Mouse (Mus musculus): Measurements from ENCODE around the gene Ckm. TPM values are rescaled to one million over a fixed set of nuclear protein-coding genes. Genes with fewer than 3 reads are reported as not detected.

The Ckm gene
- polyA plus RNA-seq, 2 experiments: 0.12 to 0.19 TPM

GRCm38 (mm10) chr7:19359299-19359891 lies 45.2 kb upstream of the Ckm start, which contains the start of the genes Cd3eap and Ppp1r13l:
Cd3eap (minus strand) TSS chr7:19359483.
Ppp1r13l (plus strand) TSS chr7:19359749.
- Histone ChIP-seq H3K4me2 (ENCODE audit: low read depth) (peak within 1 kb of the TSS; percentile 100), H3K27me3 (ENCODE audit: control insufficient read depth, insufficient read depth, low read length) (no peaks in the 10 kb centered on the region), H3K9ac (replicated peaks) (peak within 1 kb of the TSS; percentile 64), H3K4me1 (replicated peaks; ENCODE audit: control insufficient read depth in 2 of 2, insufficient read depth in 2 of 2, low read length in 1 of 2) (peaks cover 19 to 27% of the 10 kb centered on the region in 2 experiments), H3K27ac (peak within 1 kb of the TSS; percentile 62), H3K4me3 (ENCODE audit: insufficient read depth in 1 of 2, low read depth in 2 of 2, low read length in 2 of 2) (peak within 1 kb of the TSS; percentile 71 to 76), H3K36me3 (replicated peaks; ENCODE audit: control insufficient read depth, insufficient read depth, low read depth) (peaks cover 5% of the 10 kb centered on the region; the same call in 1 of the 2 replicates), H3K9me3 (ENCODE audit: control insufficient read depth, low read length) (no peaks in the 10 kb centered on the region)
- ATAC-seq (ENCODE audit: insufficient read depth) (peak; percentile 74), DNase-seq (ENCODE audit: low read depth in 3 of 3, low spot score in 3 of 3) (peak; percentile 70 to 81 (median 70))
- TF ChIP-seq EP300 (IDR thresholded peaks at IDR 0.05; ENCODE audit: low read depth) (peak; percentile 22; the same call in 1 of the 2 replicates), CTCF (IDR thresholded peaks at IDR 0.05; ENCODE audit: low read depth) (no peak)
- under 1% methylated on average over 31 of the region's 31 CpGs for WGBS (ENCODE audit: insufficient replicate concordance)

GRCm38 (mm10) chr7:19359892-19360641 lies 44.5 kb upstream of the Ckm start:
- Histone ChIP-seq H3K9ac (replicated peaks) (peak overlapping the region; percentile 64), H3K27ac (peak overlapping the region; percentile 62), H3K9me3 (ENCODE audit: control insufficient read depth, low read length) (no peaks in the 10 kb centered on the region), H3K27me3 (ENCODE audit: control insufficient read depth, insufficient read depth, low read length) (no peaks in the 10 kb centered on the region), H3K36me3 (replicated peaks; ENCODE audit: control insufficient read depth, insufficient read depth, low read depth) (peaks cover 5% of the 10 kb centered on the region; the same call in 1 of the 2 replicates), H3K4me2 (ENCODE audit: low read depth) (peak overlapping the region; percentile 100), H3K4me3 (ENCODE audit: insufficient read depth in 1 of 2, low read depth in 2 of 2, low read length in 2 of 2) (peak overlapping the region; percentile 71 to 76), H3K4me1 (replicated peaks; ENCODE audit: control insufficient read depth in 2 of 2, insufficient read depth in 2 of 2, low read length in 1 of 2) (peaks cover 19 to 27% of the 10 kb centered on the region in 2 experiments)
- peak; percentile 74 for ATAC-seq (ENCODE audit: insufficient read depth)
- peak; percentile 68 to 77 (median 74) for DNase-seq (ENCODE audit: low read depth in 3 of 3, low spot score in 3 of 3)
- TF ChIP-seq CTCF (IDR thresholded peaks at IDR 0.05; ENCODE audit: low read depth): no peak
- no peak for TF ChIP-seq EP300 (IDR thresholded peaks at IDR 0.05; ENCODE audit: low read depth)
- WGBS (ENCODE audit: insufficient replicate concordance): under 1% methylated on average over 45 of the region's 45 CpGs

GRCm38 (mm10) chr7:19360944-19361343 lies 43.6 kb upstream of the Ckm start:
- H3K27me3 ChIP-seq (ENCODE audit: control insufficient read depth, insufficient read depth, low read length): no peaks in the 10 kb centered on the region
- peak overlapping the region; percentile 73 to 76 for H3K4me3 ChIP-seq (ENCODE audit: insufficient read depth in 1 of 2, low read depth in 2 of 2, low read length in 2 of 2)
- ATAC-seq (ENCODE audit: insufficient read depth): peak; percentile 73
- peaks cover 5% of the 10 kb centered on the region; the same call in 1 of the 2 replicates for H3K36me3 ChIP-seq (replicated peaks; ENCODE audit: control insufficient read depth, insufficient read depth, low read depth)
- no peaks in the 10 kb centered on the region for H3K9me3 ChIP-seq (ENCODE audit: control insufficient read depth, low read length)
- peak overlapping the region; percentile 62 for H3K27ac ChIP-seq
- under 1% methylated on average over 27 of the region's 27 CpGs for WGBS (ENCODE audit: insufficient replicate concordance)
- H3K4me1 ChIP-seq (replicated peaks; ENCODE audit: control insufficient read depth in 2 of 2, insufficient read depth in 2 of 2, low read length in 1 of 2): peaks cover 19 to 27% of the 10 kb centered on the region in 2 experiments
- peak overlapping the region; percentile 64 for H3K9ac ChIP-seq (replicated peaks)
- TF ChIP-seq EP300 (IDR thresholded peaks at IDR 0.05; ENCODE audit: low read depth): no peak
- TF ChIP-seq CTCF (IDR thresholded peaks at IDR 0.05; ENCODE audit: low read depth): no peak
- peak overlapping the region; percentile 100 for H3K4me2 ChIP-seq (ENCODE audit: low read depth)
- DNase-seq (ENCODE audit: low read depth in 3 of 3, low spot score in 3 of 3): peak; percentile 83 to 90 (median 87)

GRCm38 (mm10) chr7:19361720-19362119 lies 42.9 kb upstream of the Ckm start:
- TF ChIP-seq CTCF (IDR thresholded peaks at IDR 0.05; ENCODE audit: low read depth): peak; percentile 96
- TF ChIP-seq EP300 (IDR thresholded peaks at IDR 0.05; ENCODE audit: low read depth): no peak
- Histone ChIP-seq H3K36me3 (replicated peaks; ENCODE audit: control insufficient read depth, insufficient read depth, low read depth) (peaks cover 5% of the 10 kb centered on the region; the same call in 1 of the 2 replicates), H3K27ac (no peak overlapping the region; the same call in 1 of the 2 replicates), H3K9me3 (ENCODE audit: control insufficient read depth, low read length) (no peaks in the 10 kb centered on the region), H3K27me3 (ENCODE audit: control insufficient read depth, insufficient read depth, low read length) (no peaks in the 10 kb centered on the region), H3K4me1 (replicated peaks; ENCODE audit: control insufficient read depth in 2 of 2, insufficient read depth in 2 of 2, low read length in 1 of 2) (peaks cover 19 to 27% of the 10 kb centered on the region in 2 experiments), H3K9ac (replicated peaks) (peak overlapping the region; percentile 63), H3K4me3 (ENCODE audit: insufficient read depth in 1 of 2, low read depth in 2 of 2, low read length in 2 of 2) (peak overlapping the region; percentile 73 to 76), H3K4me2 (ENCODE audit: low read depth) (peak overlapping the region; percentile 100)
- DNase-seq (ENCODE audit: low read depth in 3 of 3, low spot score in 3 of 3) (peak; percentile 73 to 80 (median 73)), ATAC-seq (ENCODE audit: insufficient read depth) (no peak)
- 9% methylated on average over 16 of the region's 16 CpGs for WGBS (ENCODE audit: insufficient replicate concordance)

- no peaks in the 10 kb centered on the region for H3K9me3 ChIP-seq (ENCODE audit: control insufficient read depth, low read length)
- ATAC-seq (ENCODE audit: insufficient read depth) (no peak), DNase-seq (ENCODE audit: low read depth in 3 of 3, low spot score in 3 of 3) (no peak)
- H3K27me3 ChIP-seq (ENCODE audit: control insufficient read depth, insufficient read depth, low read length): no peaks in the 10 kb centered on the region
- H3K4me3 ChIP-seq (ENCODE audit: insufficient read depth in 1 of 2, low read depth in 2 of 2, low read length in 2 of 2): no peak overlapping the region
- H3K36me3 ChIP-seq (replicated peaks; ENCODE audit: control insufficient read depth, insufficient read depth, low read depth): peaks cover 2% of the 10 kb centered on the region; the same call in 1 of the 2 replicates
- no peak for TF ChIP-seq EP300 (IDR thresholded peaks at IDR 0.05; ENCODE audit: low read depth)
- TF ChIP-seq CTCF (IDR thresholded peaks at IDR 0.05; ENCODE audit: low read depth): no peak
- WGBS (ENCODE audit: insufficient replicate concordance): 44% methylated on average over 4 of the region's 4 CpGs
- peaks cover 19 to 27% of the 10 kb centered on the region in 2 experiments for H3K4me1 ChIP-seq (replicated peaks; ENCODE audit: control insufficient read depth in 2 of 2, insufficient read depth in 2 of 2, low read length in 1 of 2)
- H3K4me2 ChIP-seq (ENCODE audit: low read depth): peak overlapping the region; percentile 100
- H3K27ac ChIP-seq: no peak overlapping the region
- H3K9ac ChIP-seq (replicated peaks): no peak overlapping the region
Observed at GRCm38 (mm10) chr7:19362276-19362675, 42.3 kb upstream of the Ckm start.

Data from liver, embryonic 14.5 days (tissue).